Mouse (Mus musculus): ENCODE data around the gene Gfra1. TPM values are rescaled to one million over a fixed set of nuclear protein-coding genes. Genes with fewer than 3 reads are reported as not detected.

The Gfra1 gene
- total RNA-seq, 2 experiments from 2014 or later, result 3.0 to 4.0 TPM

DNA sequence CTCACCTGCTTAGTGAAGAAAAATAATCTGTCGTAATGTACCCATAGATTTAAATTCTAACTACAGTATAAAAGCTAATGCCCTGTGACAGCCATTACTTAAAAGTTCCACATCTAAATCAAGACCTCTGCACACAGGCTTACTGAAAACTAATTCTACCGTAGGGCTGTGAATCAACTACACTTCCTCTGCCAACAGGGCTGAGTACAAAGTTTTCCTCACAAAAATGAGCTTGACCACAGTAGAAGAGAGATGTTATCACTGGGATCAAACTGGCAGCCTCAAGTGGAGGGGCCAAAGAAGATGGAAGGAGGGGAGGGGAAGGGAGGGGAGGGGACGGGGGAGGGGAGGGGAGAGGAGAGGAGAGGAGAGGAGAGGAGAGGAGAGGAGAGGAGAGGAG is 42.9 kb downstream of the Gfra1 start:
- DNase-seq, result no peak
- intact Hi-C loops (cut with DNase I), result no loop called here
- Histone ChIP-seq H3K27ac (no peak overlapping the region), H3K4me3 (no peak overlapping the region)
- TF ChIP-seq CTCF (IDR thresholded peaks at IDR 0.05), result no peak

DNA sequence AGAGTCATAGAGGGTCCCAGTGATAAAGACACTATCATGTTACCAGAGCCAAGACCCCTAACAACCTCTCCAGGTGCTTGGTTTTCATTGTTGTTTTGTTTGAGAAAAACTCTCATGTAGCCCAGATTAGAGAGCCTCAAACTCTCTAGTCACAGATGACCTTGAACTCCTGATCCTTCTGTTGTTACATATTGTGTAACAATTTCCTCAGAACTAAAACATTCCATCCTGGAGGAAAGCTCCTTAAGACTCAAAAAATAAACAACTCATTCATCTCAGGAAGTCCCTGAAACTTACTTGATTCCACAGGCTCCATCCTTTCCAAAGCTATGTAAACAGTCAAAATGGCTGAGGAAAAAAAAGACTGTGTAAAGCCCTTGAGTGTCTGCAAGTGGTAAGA is 49.0 kb downstream of the Gfra1 start:
- intact Hi-C loops (cut with DNase I), result no loop called here
- H3K4me3 ChIP-seq, result no peak overlapping the region
- no peak for TF ChIP-seq CTCF (IDR thresholded peaks at IDR 0.05)
- DNase-seq, result no peak
- no peak overlapping the region for H3K27ac ChIP-seq

- TF ChIP-seq CTCF (IDR thresholded peaks at IDR 0.05), result no peak
- H3K4me3 ChIP-seq, result no peak overlapping the region
- H3K27ac ChIP-seq, result no peak overlapping the region
- intact Hi-C loops (cut with DNase I), result no loop called here
- no peak for DNase-seq
Measured at GRCm38 (mm10) chr19:58400224-58400623, 55.5 kb downstream of the Gfra1 start.

DNA sequence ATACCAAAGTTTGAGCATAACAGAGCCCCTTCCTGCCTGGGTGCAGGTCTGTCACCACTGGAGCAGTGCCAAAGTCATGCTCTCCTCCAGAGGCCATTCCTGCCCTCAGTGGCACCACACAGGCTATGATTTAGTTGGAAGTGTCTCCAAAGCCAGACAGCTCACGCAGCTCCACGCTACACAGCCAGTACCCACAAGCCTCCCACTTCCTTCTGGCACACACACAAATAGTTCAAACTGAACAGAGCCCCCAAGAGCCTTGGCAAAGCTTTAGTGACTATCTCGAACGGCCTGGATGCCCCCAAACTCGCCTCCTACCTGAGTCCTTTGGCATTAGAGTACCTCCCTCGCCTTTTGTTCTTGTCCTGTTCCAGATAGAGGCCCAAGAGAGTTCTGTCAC is 56.5 kb downstream of the Gfra1 start:
- Histone ChIP-seq H3K4me3 (no peak overlapping the region), H3K27ac (no peak overlapping the region)
- intact Hi-C loops (cut with DNase I), result no loop called here
- DNase-seq, result no peak
- no peak for TF ChIP-seq CTCF (IDR thresholded peaks at IDR 0.05)

DNA sequence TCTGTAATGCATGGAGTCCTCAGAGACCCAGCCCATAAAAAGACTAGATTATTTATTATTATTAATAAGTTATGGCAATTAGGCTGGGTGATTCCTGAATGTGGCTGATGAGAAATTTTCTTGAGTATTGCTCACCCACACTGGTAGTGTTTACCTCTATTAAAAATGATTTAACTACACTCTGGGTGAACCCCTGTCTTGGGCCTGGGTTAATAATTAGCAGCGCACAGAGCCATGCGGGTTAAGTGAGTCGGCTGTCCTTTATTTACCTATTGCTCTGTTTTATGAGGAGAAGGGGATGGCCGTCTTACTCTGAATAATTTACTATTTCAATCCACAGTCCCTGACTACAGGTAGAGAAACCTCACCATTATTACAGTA is 59.1 kb downstream of the Gfra1 start:
- no peak overlapping the region for H3K4me3 ChIP-seq
- TF ChIP-seq CTCF (IDR thresholded peaks at IDR 0.05), result no peak
- intact Hi-C loops (cut with DNase I), result no loop called here
- DNase-seq, result no peak
- H3K27ac ChIP-seq, result no peak overlapping the region

DNA sequence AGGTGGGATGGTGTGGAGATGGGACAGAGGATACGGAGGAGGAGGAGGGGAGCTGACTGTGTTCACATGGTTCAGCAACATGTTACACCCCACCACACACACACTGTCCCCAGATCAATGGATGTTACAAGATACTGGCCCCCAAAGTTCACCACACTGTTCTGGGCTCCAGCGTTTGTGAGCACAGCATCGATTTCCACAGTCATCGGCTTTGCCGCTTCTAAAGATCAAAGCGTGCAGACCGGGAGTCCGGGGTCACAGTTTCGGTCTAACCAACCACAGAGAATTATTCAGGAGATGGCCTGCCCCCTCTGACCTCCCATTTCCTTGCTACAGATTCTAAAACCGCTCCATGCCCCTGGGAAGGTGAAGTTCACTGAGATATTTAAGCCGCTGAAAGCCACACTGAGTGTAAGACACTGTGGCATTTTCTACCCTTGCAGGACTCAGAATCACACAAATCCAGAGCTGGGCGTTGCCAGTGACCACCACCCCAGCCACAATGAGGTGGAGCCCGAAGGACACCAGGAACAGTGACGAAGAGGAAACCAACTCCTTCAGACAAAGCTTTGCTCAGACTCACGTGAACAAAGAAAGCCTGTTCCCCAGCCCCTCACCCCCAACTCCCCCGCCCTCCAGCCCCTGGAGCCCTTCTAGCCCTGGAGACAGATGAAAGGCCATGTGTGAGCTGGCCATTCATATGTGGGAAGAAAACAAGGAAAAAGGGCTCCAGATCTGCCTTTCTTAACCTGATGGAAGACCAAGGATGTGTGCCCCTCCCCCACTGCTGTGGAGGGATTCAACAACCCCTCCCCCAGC is 59.7 kb downstream of the Gfra1 start:
- no peak for TF ChIP-seq CTCF (IDR thresholded peaks at IDR 0.05)
- intact Hi-C loops (cut with DNase I), result no loop called here

GRCm38 (mm10) chr19:58393121-58393520 is 62.6 kb downstream of the Gfra1 start:
- H3K4me3 ChIP-seq, result no peak overlapping the region
- no peak for TF ChIP-seq CTCF (IDR thresholded peaks at IDR 0.05)
- H3K27ac ChIP-seq, result no peak overlapping the region
- intact Hi-C loops (cut with DNase I), result no loop called here
- DNase-seq, result no peak

More for the DNA sequence above, 59.7 kb downstream of the Gfra1 start:
- DNase-seq, result no peak
- H3K4me3 ChIP-seq, result no peak overlapping the region
- no peak overlapping the region for H3K27ac ChIP-seq

DNA sequence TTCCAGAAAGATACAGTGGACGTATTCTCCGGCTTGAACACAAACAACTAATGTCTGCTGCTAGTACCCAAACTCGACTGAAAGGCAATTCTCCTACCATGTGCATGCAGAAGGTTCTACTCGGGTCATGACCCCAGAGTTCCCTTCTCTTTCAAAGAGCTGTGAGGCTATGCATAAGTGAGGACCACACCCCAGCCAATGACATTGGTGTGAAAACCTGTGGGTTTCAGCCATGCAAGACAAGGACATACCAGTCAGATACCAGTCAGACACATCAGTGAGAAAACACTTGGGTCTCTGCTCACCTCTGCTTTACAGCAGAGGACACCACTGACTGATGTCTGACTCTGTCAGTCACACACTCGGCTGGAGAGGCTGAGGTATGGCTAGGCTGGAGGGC is 63.9 kb downstream of the Gfra1 start:
- H3K4me3 ChIP-seq, result no peak overlapping the region
- H3K27ac ChIP-seq, result no peak overlapping the region
- no peak for TF ChIP-seq CTCF (IDR thresholded peaks at IDR 0.05)
- intact Hi-C loops (cut with DNase I), result no loop called here
- no peak for DNase-seq

DNA sequence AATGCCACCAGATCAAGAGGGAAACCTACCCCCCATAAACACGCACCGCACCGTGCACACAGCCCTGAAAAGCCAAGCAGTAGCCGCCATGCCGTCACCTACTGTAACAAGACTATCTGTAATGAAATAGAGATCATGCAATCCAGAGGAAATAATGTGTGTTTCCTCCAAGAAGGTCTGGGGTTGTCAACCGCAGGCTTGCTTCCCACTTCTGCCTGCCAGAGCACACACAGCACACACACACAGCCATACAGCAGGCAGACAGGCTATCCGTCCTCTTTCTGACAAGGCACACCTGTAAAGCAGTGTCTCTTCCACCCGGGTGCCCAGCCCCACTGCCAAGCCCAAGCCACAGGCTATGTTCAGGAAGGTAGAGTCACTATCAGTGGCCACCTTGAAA is 66.2 kb downstream of the Gfra1 start:
- no peak for TF ChIP-seq CTCF (IDR thresholded peaks at IDR 0.05)
- Histone ChIP-seq H3K27ac (no peak overlapping the region), H3K4me3 (no peak overlapping the region)
- DNase-seq, result no peak
- intact Hi-C loops (cut with DNase I), result no loop called here

- intact Hi-C loops (cut with DNase I), result no loop called here
- Histone ChIP-seq H3K27ac (no peak overlapping the region), H3K4me3 (no peak overlapping the region)
- no peak for TF ChIP-seq CTCF (IDR thresholded peaks at IDR 0.05)
- no peak for DNase-seq
Measured at GRCm38 (mm10) chr19:58388851-58389447, 66.8 kb downstream of the Gfra1 start.

GRCm38 (mm10) chr19:58383273-58383672 is 72.4 kb downstream of the Gfra1 start:
- no peak overlapping the region for H3K27ac ChIP-seq
- intact Hi-C loops (cut with DNase I), result no loop called here
- DNase-seq, result no peak
- no peak overlapping the region for H3K4me3 ChIP-seq
- no peak for TF ChIP-seq CTCF (IDR thresholded peaks at IDR 0.05)

DNA sequence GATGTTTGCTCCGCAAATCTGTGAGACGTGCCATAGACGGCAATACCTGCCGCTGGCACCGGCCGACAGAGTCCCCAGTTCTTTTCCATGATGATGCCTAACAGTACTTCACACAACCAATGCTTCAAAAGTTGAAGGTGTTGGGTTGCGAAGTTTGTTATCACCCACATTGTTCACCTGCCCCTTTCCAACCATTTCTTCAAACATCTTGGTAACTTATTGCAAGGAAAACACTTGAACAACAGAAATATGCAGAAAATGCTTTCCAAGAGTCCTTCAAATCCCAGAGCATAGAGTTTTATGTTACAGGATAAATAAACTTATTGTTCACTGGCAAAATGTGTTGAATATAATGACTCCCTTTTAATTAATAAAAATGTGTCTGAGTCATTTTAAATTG is 73.2 kb downstream of the Gfra1 start:
- no peak overlapping the region for H3K4me3 ChIP-seq
- no peak overlapping the region for H3K27ac ChIP-seq
- intact Hi-C loops (cut with DNase I), result no loop called here
- no peak for DNase-seq
- TF ChIP-seq CTCF (IDR thresholded peaks at IDR 0.05), result no peak

DNA sequence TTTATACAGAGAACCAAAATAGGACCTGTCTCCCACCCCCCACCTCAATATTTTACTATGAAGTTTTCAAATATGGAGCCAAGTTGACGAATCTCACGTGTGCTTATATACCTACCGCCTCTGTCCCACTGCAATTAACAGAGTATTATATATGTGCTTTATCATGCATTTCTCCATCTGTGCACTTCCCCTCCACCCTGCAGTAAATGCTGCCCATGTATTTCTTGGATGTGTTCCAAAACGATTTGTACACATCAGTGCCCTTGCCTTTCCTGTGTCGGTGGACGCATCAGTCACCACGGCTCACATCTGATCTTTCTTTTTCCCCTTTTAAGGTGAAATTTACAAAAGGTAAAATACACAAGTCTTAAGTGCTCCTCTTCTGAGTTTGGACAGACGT is 77.7 kb downstream of the Gfra1 start:
- intact Hi-C loops (cut with DNase I), result no loop called here
- Histone ChIP-seq H3K4me3 (no peak overlapping the region), H3K27ac (no peak overlapping the region)
- no peak for TF ChIP-seq CTCF (IDR thresholded peaks at IDR 0.05)
- DNase-seq, result no peak

- Histone ChIP-seq H3K4me3 (no peak overlapping the region), H3K27ac (no peak overlapping the region)
- intact Hi-C loops (cut with DNase I), result no loop called here
- no peak for TF ChIP-seq CTCF (IDR thresholded peaks at IDR 0.05)
- no peak for DNase-seq
Measured at GRCm38 (mm10) chr19:58376675-58377102, 79.0 kb downstream of the Gfra1 start.

Measured in gastrocnemius, adult 2 months (tissue).